Mouse (Mus musculus): ENCODE results near the gene Tjp2. TPM values are rescaled to one million over a fixed set of nuclear protein-coding genes. Genes with fewer than 3 reads are reported as not detected.
A peak's percentile ranks its signal among the peaks of the same experiment; 100 is the strongest.
"Not testable (repeated sequence)": the region's sequence is repeated elsewhere in the genome, so short reads cannot be mapped to it uniquely, and the experiment has no call there.

Gene Tjp2
- polyA plus RNA-seq, 1 experiment from 2014 or later: 20.6 TPM

- H3K4me1 ChIP-seq: peaks cover 6% of the 10 kb centered on the region; the same call in 1 of the 2 replicates
- no peaks in the 10 kb centered on the region for H3K36me3 ChIP-seq
- H3K4me2 ChIP-seq: no peak overlapping the region
- H3K9ac ChIP-seq: no peak overlapping the region
- no peak overlapping the region for H3K4me3 ChIP-seq
- 44% methylated on average over 11 of the region's 11 CpGs for WGBS
- H3K9me3 ChIP-seq: no peaks in the 10 kb centered on the region
- no peak overlapping the region for H3K27ac ChIP-seq
- H3K27me3 ChIP-seq: no peaks in the 10 kb centered on the region
- ATAC-seq (ENCODE audit: insufficient number of reproducible peaks, low FRiP score, low TSS enrichment, low read depth): no peak
Measured at GRCm38 (mm10) chr19:24198676-24199303, 26.0 kb downstream of the Tjp2 start.

- no peak for ATAC-seq (ENCODE audit: insufficient number of reproducible peaks, low FRiP score, low TSS enrichment, low read depth)
- Histone ChIP-seq H3K36me3 (no peaks in the 10 kb centered on the region), H3K4me2 (no peak overlapping the region), H3K27me3 (no peaks in the 10 kb centered on the region), H3K4me3 (no peak overlapping the region), H3K4me1 (peaks cover 6% of the 10 kb centered on the region; the same call in 1 of the 2 replicates), H3K9me3 (no peaks in the 10 kb centered on the region), H3K27ac (no peak overlapping the region), H3K9ac (no peak overlapping the region)
- 18% methylated on average over 3 of the region's 3 CpGs for WGBS
Measured at GRCm38 (mm10) chr19:24197338-24197737, 27.5 kb downstream of the Tjp2 start.

GRCm38 (mm10) chr19:24195224-24195623, 29.6 kb downstream of the Tjp2 start:
- WGBS: 69% methylated on average over 7 of the region's 7 CpGs
- Histone ChIP-seq H3K27me3 (no peaks in the 10 kb centered on the region), H3K4me3 (no peak overlapping the region), H3K36me3 (no peaks in the 10 kb centered on the region), H3K9me3 (no peaks in the 10 kb centered on the region), H3K4me2 (no peak overlapping the region), H3K9ac (no peak overlapping the region), H3K4me1 (peaks cover 1% of the 10 kb centered on the region; the same call in 1 of the 2 replicates), H3K27ac (no peak overlapping the region)
- no peak for ATAC-seq (ENCODE audit: insufficient number of reproducible peaks, low FRiP score, low TSS enrichment, low read depth)

GRCm38 (mm10) chr19:24194216-24194615, 30.6 kb downstream of the Tjp2 start:
- no peak overlapping the region for H3K9ac ChIP-seq
- no peaks in the 10 kb centered on the region for H3K36me3 ChIP-seq
- no peaks in the 10 kb centered on the region for H3K9me3 ChIP-seq
- no peaks in the 10 kb centered on the region for H3K4me1 ChIP-seq
- H3K27ac ChIP-seq: no peak overlapping the region
- no peaks in the 10 kb centered on the region for H3K27me3 ChIP-seq
- no peak overlapping the region for H3K4me2 ChIP-seq
- WGBS: 93% methylated on average over 4 of the region's 4 CpGs
- H3K4me3 ChIP-seq: no peak overlapping the region
- ATAC-seq (ENCODE audit: insufficient number of reproducible peaks, low FRiP score, low TSS enrichment, low read depth): no peak

- 88% methylated on average over 5 of the region's 5 CpGs for WGBS
Measured at GRCm38 (mm10) chr19:24192946-24193345, 31.9 kb downstream of the Tjp2 start.

GRCm38 (mm10) chr19:24187791-24188190, 37.0 kb downstream of the Tjp2 start:
- Histone ChIP-seq H3K27ac (no peak overlapping the region), H3K4me3 (no peak overlapping the region), H3K9ac (no peak overlapping the region), H3K27me3 (no peaks in the 10 kb centered on the region), H3K36me3 (no peaks in the 10 kb centered on the region), H3K9me3 (no peaks in the 10 kb centered on the region), H3K4me2 (no peak overlapping the region), H3K4me1 (no peaks in the 10 kb centered on the region)
- 70% methylated on average over 2 of the region's 2 CpGs for WGBS
- no peak for ATAC-seq (ENCODE audit: insufficient number of reproducible peaks, low FRiP score, low TSS enrichment, low read depth)

More at GRCm38 (mm10) chr19:24192946-24193345, 31.9 kb downstream of the Tjp2 start:
- H3K36me3 ChIP-seq: no peaks in the 10 kb centered on the region
- H3K4me2 ChIP-seq: no peak overlapping the region
- H3K27ac ChIP-seq: no peak overlapping the region
- H3K9ac ChIP-seq: no peak overlapping the region
- H3K9me3 ChIP-seq: no peaks in the 10 kb centered on the region
- no peak overlapping the region for H3K4me3 ChIP-seq
- ATAC-seq (ENCODE audit: insufficient number of reproducible peaks, low FRiP score, low TSS enrichment, low read depth): no peak
- no peaks in the 10 kb centered on the region for H3K4me1 ChIP-seq
- H3K27me3 ChIP-seq: no peaks in the 10 kb centered on the region

- H3K27me3 ChIP-seq; H3K36me3 ChIP-seq; H3K9ac ChIP-seq; H3K9me3 ChIP-seq; H3K4me2 ChIP-seq; H3K4me3 ChIP-seq; H3K4me1 ChIP-seq; ATAC-seq (ENCODE audit: insufficient number of reproducible peaks, low FRiP score, low TSS enrichment, low read depth); H3K27ac ChIP-seq: not testable (repeated sequence)
- 67% methylated on average over 1 of the region's 1 CpGs for WGBS
Measured at GRCm38 (mm10) chr19:24187358-24187757, 37.5 kb downstream of the Tjp2 start.

GRCm38 (mm10) chr19:24183680-24184235, 41.1 kb downstream of the Tjp2 start:
- Histone ChIP-seq H3K4me3 (no peak overlapping the region), H3K36me3 (no peaks in the 10 kb centered on the region), H3K9ac (no peak overlapping the region), H3K27me3 (no peaks in the 10 kb centered on the region), H3K27ac (no peak overlapping the region), H3K4me1 (no peaks in the 10 kb centered on the region), H3K9me3 (no peaks in the 10 kb centered on the region), H3K4me2 (no peak overlapping the region)
- ATAC-seq (ENCODE audit: insufficient number of reproducible peaks, low FRiP score, low TSS enrichment, low read depth): no peak
- WGBS: 91% methylated on average over 15 of the region's 15 CpGs

GRCm38 (mm10) chr19:24180415-24180814, 44.4 kb downstream of the Tjp2 start:
- no peaks in the 10 kb centered on the region for H3K27me3 ChIP-seq
- ATAC-seq (ENCODE audit: insufficient number of reproducible peaks, low FRiP score, low TSS enrichment, low read depth): no peak
- H3K27ac ChIP-seq: no peak overlapping the region
- H3K9ac ChIP-seq: no peak overlapping the region
- 59% methylated on average over 8 of the region's 8 CpGs for WGBS
- H3K4me1 ChIP-seq: no peaks in the 10 kb centered on the region
- no peak overlapping the region for H3K4me2 ChIP-seq
- no peaks in the 10 kb centered on the region for H3K36me3 ChIP-seq
- no peaks in the 10 kb centered on the region for H3K9me3 ChIP-seq
- H3K4me3 ChIP-seq: no peak overlapping the region

GRCm38 (mm10) chr19:24178086-24178485, 46.7 kb downstream of the Tjp2 start:
- no peak overlapping the region for H3K4me3 ChIP-seq
- no peaks in the 10 kb centered on the region for H3K27me3 ChIP-seq
- WGBS: 53% methylated on average over 2 of the region's 2 CpGs
- no peak overlapping the region for H3K9ac ChIP-seq
- H3K4me2 ChIP-seq: no peak overlapping the region
- ATAC-seq (ENCODE audit: insufficient number of reproducible peaks, low FRiP score, low TSS enrichment, low read depth): no peak
- H3K4me1 ChIP-seq: peaks cover 15% of the 10 kb centered on the region
- no peaks in the 10 kb centered on the region for H3K36me3 ChIP-seq
- no peak overlapping the region for H3K27ac ChIP-seq
- H3K9me3 ChIP-seq: no peaks in the 10 kb centered on the region

- Histone ChIP-seq H3K9ac (no peak overlapping the region), H3K27me3 (no peaks in the 10 kb centered on the region)
- WGBS: 86% methylated on average over 4 of the region's 4 CpGs
Measured at GRCm38 (mm10) chr19:24176692-24177091, 48.1 kb downstream of the Tjp2 start.

GRCm38 (mm10) chr19:24174896-24175295, 49.9 kb downstream of the Tjp2 start:
- under 1% methylated on average over 13 of the region's 13 CpGs for WGBS
- H3K27me3 ChIP-seq: no peaks in the 10 kb centered on the region
- no peaks in the 10 kb centered on the region for H3K36me3 ChIP-seq
- no peak for ATAC-seq (ENCODE audit: insufficient number of reproducible peaks, low FRiP score, low TSS enrichment, low read depth)
- H3K9me3 ChIP-seq: no peaks in the 10 kb centered on the region
- H3K27ac ChIP-seq: peak overlapping the region; percentile 87; the same call in 1 of the 2 replicates
- H3K4me3 ChIP-seq: peak overlapping the region; percentile 79
- no peak overlapping the region for H3K9ac ChIP-seq
- peaks cover 21% of the 10 kb centered on the region for H3K4me1 ChIP-seq
- H3K4me2 ChIP-seq: peak overlapping the region; percentile 84

More at GRCm38 (mm10) chr19:24176692-24177091, 48.1 kb downstream of the Tjp2 start:
- peaks cover 21% of the 10 kb centered on the region for H3K4me1 ChIP-seq
- H3K4me3 ChIP-seq: no peak overlapping the region
- no peak overlapping the region for H3K4me2 ChIP-seq
- H3K27ac ChIP-seq: no peak overlapping the region
- H3K36me3 ChIP-seq: no peaks in the 10 kb centered on the region
- H3K9me3 ChIP-seq: no peaks in the 10 kb centered on the region
- ATAC-seq (ENCODE audit: insufficient number of reproducible peaks, low FRiP score, low TSS enrichment, low read depth): no peak

Data from limb, embryonic 15.5 days (tissue).